Mouse (Mus musculus): ENCODE measurements around the gene AL731706.1.

The AL731706.1 gene

DNA sequence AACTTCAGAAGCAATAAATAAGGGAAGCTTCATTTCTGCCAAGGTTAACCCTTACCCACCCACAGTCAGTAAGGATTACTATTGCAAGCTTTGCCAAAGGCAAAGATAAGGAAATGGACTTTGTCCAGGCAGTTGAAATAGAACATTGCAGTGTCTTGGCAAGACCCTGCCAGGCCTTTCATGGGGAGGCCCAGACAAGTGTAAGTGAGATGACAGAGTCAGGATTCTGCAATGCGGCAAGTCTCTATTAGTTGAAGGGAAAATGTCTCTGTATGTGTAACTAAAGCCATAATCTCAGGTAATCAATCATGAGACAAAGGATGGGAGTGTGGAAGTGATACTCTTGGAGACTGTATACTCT is 56.5 kb downstream of the AL731706.1 start:
- no peak for DNase-seq

DNA sequence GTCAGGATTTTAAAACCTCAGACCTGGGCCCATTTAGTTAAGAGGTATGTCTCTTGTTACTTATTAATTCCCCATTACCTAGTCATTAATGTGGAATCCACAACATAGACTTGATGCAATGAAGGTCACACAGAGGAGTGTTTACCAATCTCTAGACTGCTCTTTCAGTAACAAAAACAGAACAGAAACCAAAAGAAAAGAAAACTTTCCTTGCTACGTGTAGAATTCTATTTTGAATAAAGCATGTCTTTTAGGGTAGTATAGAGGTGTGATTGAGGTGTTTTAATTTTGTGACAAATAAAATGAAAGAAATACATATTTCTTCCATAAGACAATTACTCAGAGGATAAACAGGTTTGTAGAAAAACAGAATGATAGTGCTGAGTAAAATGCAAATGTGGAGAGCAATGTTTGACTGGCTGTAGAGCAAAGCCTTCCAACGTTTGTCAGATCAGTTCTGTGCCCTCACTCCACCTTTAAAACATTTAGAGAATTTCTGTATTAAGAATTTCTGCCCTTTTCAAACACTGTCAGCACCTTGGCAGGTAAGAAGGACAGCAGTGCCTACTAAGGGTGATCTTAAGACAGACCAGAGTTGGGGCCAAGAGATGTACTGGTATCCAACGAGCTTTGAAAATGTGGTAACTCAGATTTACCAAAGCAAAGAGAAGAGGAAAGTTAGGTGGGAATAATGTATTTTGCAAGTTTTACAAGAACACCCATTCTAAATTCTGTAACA is 57.0 kb downstream of the AL731706.1 start:
- no peak for DNase-seq

DNA sequence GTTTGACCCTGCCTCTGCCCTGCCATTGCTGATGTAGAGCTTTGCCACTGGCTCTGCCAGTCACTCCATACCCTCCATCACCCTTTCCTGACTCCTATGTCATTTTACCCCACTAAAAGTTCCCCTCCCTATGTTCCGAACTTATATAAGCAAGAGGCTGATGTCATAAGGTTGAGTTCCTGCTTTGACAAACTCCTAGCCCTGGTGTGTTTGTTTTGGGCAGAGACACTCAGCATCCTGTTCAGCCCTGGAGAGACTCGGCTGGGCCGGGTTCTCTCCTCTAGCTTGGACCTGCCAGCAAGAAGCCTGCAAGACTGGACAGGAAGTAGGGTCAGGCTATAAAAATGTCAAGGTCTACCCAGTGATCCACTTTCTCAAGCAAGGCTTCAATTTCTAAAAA is 58.3 kb downstream of the AL731706.1 start:
- DNase-seq: no peak

Data from cerebellum, adult 18-20 months (tissue).